Mouse (Mus musculus) embryonic facial prominence, embryonic 11.5 days (tissue): Measurements from ENCODE around the gene Pyy. TPM values are rescaled to one million over a fixed set of nuclear protein-coding genes. Genes with fewer than 3 reads are reported as not detected.

Source experiments
- ATAC-seq: fragments of 200-750 bp; cut with Nextera tagmentation; replicated peaks from 2 replicates; pipeline ENCODE4 v1.8.0; 2017; ENCODE audit warnings: low read depth; ENCODE audit not compliant: insufficient number of reproducible peaks, low FRiP score, low TSS enrichment
- DNase-seq: peaks from one replicate; pipeline ENCODE4 v3.0.0-alpha.2; 2015; ENCODE audit warnings: low spot score
- H3K27ac ChIP-seq: fragments of 300-500 bp; sonication (generic); replicated peaks from 2 replicates; pipeline ENCODE4 v1.5.1; 2014; ENCODE audit warnings: mild to moderate bottlenecking, low read depth, low read length, control low read depth
- H3K27me3 ChIP-seq: fragments of 300-500 bp; sonication (generic); 2 replicates; pipeline ENCODE4 v1.6.1; 2014; ENCODE audit warnings: mild to moderate bottlenecking, low read length, moderate library complexity, mixed read lengths; ENCODE audit not compliant: control insufficient read depth, insufficient read depth
- H3K36me3 ChIP-seq: fragments of 300-500 bp; sonication (generic); replicated peaks from 2 replicates; pipeline ENCODE4 v1.6.1; 2014; ENCODE audit warnings: low read depth, mild to moderate bottlenecking, low read length, moderate library complexity, mixed read lengths; ENCODE audit not compliant: control insufficient read depth, insufficient read depth
- H3K4me1 ChIP-seq: fragments of 300-500 bp; sonication (generic); 2 replicates; pipeline ENCODE4 v1.6.1; 2014; ENCODE audit warnings: low read length, mixed read lengths; ENCODE audit not compliant: control insufficient read depth, insufficient read depth
- H3K4me2 ChIP-seq: fragments of 300-500 bp; sonication (generic); 2 replicates; pipeline ENCODE4 v1.6.1; 2014; ENCODE audit warnings: low read depth, mild to moderate bottlenecking, control low read depth, low read length, moderate library complexity
- H3K4me3 ChIP-seq: fragments of 300-500 bp; sonication (generic); 2 replicates; pipeline ENCODE4 v1.5.1; 2014; ENCODE audit warnings: low read depth, low read length, control low read depth
- H3K9ac ChIP-seq: fragments of 300-500 bp; sonication (generic); replicated peaks from 2 replicates; pipeline ENCODE4 v1.6.1; 2014; ENCODE audit warnings: mild to moderate bottlenecking, control low read depth, low read length
- H3K9me3 ChIP-seq: fragments of 300-500 bp; sonication (generic); replicated peaks from 2 replicates; pipeline ENCODE4 v1.6.1; 2016; ENCODE audit warnings: mild to moderate bottlenecking, low read length, inconsistent platforms, mixed read lengths; ENCODE audit not compliant: control insufficient read depth
- WGBS: fragments of 180-500 bp; shearing (Covaris S2); extraction: QIAGEN DNeasy Blood & Tissue Kit; methylation state at CpG from one replicate; pipeline ENCODE4 v1.1.7; 2014; 5-methylcytosine and 5-hydroxymethylcytosine counted together
- polyA plus RNA-seq: library from polyadenylated mRNA; unstranded; fragments of >200 nt; fragmentation: Nextera tagmentation; extraction: Ambion mirVana; gene quantifications from 2 replicates; pipeline ENCODE4 v1.2.1, GENCODE M21; 2014

Gene Pyy
- polyA plus RNA-seq, 1 experiment from 2014 or later = not detected

GRCm38 (mm10) chr11:102089088-102089808 is 18.4 kb downstream of the Pyy start:
- peak overlapping the region; percentile 58 for H3K4me2 ChIP-seq
- peak overlapping the region; percentile 61 for H3K27ac ChIP-seq
- peak overlapping the region; percentile 48 for H3K9ac ChIP-seq
- ATAC-seq (peak; percentile 74), DNase-seq (peak; percentile 93)
- H3K36me3 ChIP-seq = no peaks in the 10 kb centered on the region
- H3K4me1 ChIP-seq = no peaks in the 10 kb centered on the region; the same call in 1 of the 2 replicates
- no peaks in the 10 kb centered on the region for H3K9me3 ChIP-seq
- WGBS = under 1% methylated on average over 20 of the region's 20 CpGs
- H3K27me3 ChIP-seq = no peaks in the 10 kb centered on the region
- H3K4me3 ChIP-seq = peak overlapping the region; percentile 69

GRCm38 (mm10) chr11:102087931-102088898 is 19.4 kb downstream of the Pyy start, which contains the start of gene Mpp2:
Mpp2 (minus strand) TSS chr11:102088515.
- Histone ChIP-seq H3K4me3 (peak within 1 kb of the TSS; percentile 69), H3K9ac (peak within 1 kb of the TSS; percentile 48), H3K4me2 (peak within 1 kb of the TSS; percentile 58), H3K27ac (peak within 1 kb of the TSS; percentile 62), H3K9me3 (no peaks in the 10 kb centered on the region), H3K36me3 (no peaks in the 10 kb centered on the region), H3K27me3 (no peaks in the 10 kb centered on the region), H3K4me1 (no peaks in the 10 kb centered on the region; the same call in 1 of the 2 replicates)
- WGBS = under 1% methylated on average over 49 of the region's 49 CpGs
- DNase-seq (peak; percentile 93), ATAC-seq (peak; percentile 68)

GRCm38 (mm10) chr11:102087081-102087751 is 20.4 kb downstream of the Pyy start:
- Histone ChIP-seq H3K4me3 (peak overlapping the region; percentile 69), H3K4me2 (peak overlapping the region; percentile 58), H3K4me1 (no peaks in the 10 kb centered on the region; the same call in 1 of the 2 replicates), H3K27me3 (no peaks in the 10 kb centered on the region), H3K9ac (peak overlapping the region; percentile 47), H3K36me3 (no peaks in the 10 kb centered on the region), H3K27ac (peak overlapping the region; percentile 62), H3K9me3 (no peaks in the 10 kb centered on the region)
- WGBS = under 1% methylated on average over 36 of the region's 39 CpGs
- ATAC-seq (peak; percentile 79), DNase-seq (peak; percentile 97)

GRCm38 (mm10) chr11:102086331-102086730 is 21.3 kb downstream of the Pyy start:
- H3K9ac ChIP-seq = no peak overlapping the region; the same call in 1 of the 2 replicates
- no peaks in the 10 kb centered on the region for H3K36me3 ChIP-seq
- peaks cover 3% of the 10 kb centered on the region; the same call in 1 of the 2 replicates for H3K4me1 ChIP-seq
- H3K4me2 ChIP-seq = no peak overlapping the region; the same call in 1 of the 2 replicates
- ATAC-seq (no peak), DNase-seq (peak; percentile 60)
- H3K4me3 ChIP-seq = no peak overlapping the region
- no peaks in the 10 kb centered on the region for H3K9me3 ChIP-seq
- no peaks in the 10 kb centered on the region for H3K27me3 ChIP-seq
- no peak overlapping the region for H3K27ac ChIP-seq
- WGBS = 20% methylated on average over 3 of the region's 3 CpGs

GRCm38 (mm10) chr11:102084159-102084558 is 23.5 kb downstream of the Pyy start:
- no peak overlapping the region for H3K27ac ChIP-seq
- H3K4me1 ChIP-seq = peaks cover 3% of the 10 kb centered on the region; the same call in 1 of the 2 replicates
- H3K27me3 ChIP-seq = no peaks in the 10 kb centered on the region
- 30% methylated on average over 7 of the region's 7 CpGs for WGBS
- H3K9me3 ChIP-seq = no peaks in the 10 kb centered on the region
- H3K4me2 ChIP-seq = no peak overlapping the region
- ATAC-seq = no peak
- H3K4me3 ChIP-seq = no peak overlapping the region
- DNase-seq = no peak
- no peaks in the 10 kb centered on the region for H3K36me3 ChIP-seq
- no peak overlapping the region for H3K9ac ChIP-seq

GRCm38 (mm10) chr11:102083193-102083592 is 24.4 kb downstream of the Pyy start:
- H3K9me3 ChIP-seq = no peaks in the 10 kb centered on the region
- ATAC-seq = no peak
- WGBS = 55% methylated on average over 4 of the region's 4 CpGs
- H3K4me1 ChIP-seq = peaks cover 3% of the 10 kb centered on the region; the same call in 1 of the 2 replicates
- H3K27ac ChIP-seq = no peak overlapping the region
- no peaks in the 10 kb centered on the region for H3K27me3 ChIP-seq
- H3K4me3 ChIP-seq = no peak overlapping the region
- H3K4me2 ChIP-seq = no peak overlapping the region
- H3K36me3 ChIP-seq = no peaks in the 10 kb centered on the region
- DNase-seq = no peak
- H3K9ac ChIP-seq = no peak overlapping the region

GRCm38 (mm10) chr11:102082322-102082721 is 25.3 kb downstream of the Pyy start:
- Histone ChIP-seq H3K4me1 (peaks cover 3% of the 10 kb centered on the region; the same call in 1 of the 2 replicates), H3K4me2 (peak overlapping the region; percentile 91), H3K9ac (peak overlapping the region; percentile 53), H3K27me3 (no peaks in the 10 kb centered on the region), H3K9me3 (no peaks in the 10 kb centered on the region), H3K4me3 (peak overlapping the region; percentile 42), H3K27ac (no peak overlapping the region), H3K36me3 (no peaks in the 10 kb centered on the region)
- DNase-seq (peak; percentile 93), ATAC-seq (peak; percentile 81)
- 1% methylated on average over 18 of the region's 18 CpGs for WGBS
